Mouse (Mus musculus) hindbrain, postnatal 0 days (tissue): Measurements from ENCODE around the gene Gm5617. TPM values are rescaled to one million over a fixed set of nuclear protein-coding genes. Genes with fewer than 3 reads are reported as not detected.

Experiments
- ATAC-seq: fragments of 200-750 bp; cut with Nextera tagmentation; 2 replicates; pipeline ENCODE4 v1.8.0; 2017; ENCODE audit warnings: mild to moderate bottlenecking, moderate TSS enrichment, moderate library complexity
- DNase-seq: peaks from one replicate; pipeline ENCODE4 v3.0.0-alpha.2; 2015; ENCODE audit warnings: low spot score
- H3K27ac ChIP-seq: fragments of 300-500 bp; sonication (generic); 2 replicates; pipeline ENCODE4 v1.5.1; 2014; ENCODE audit warnings: mild to moderate bottlenecking
- H3K27me3 ChIP-seq: fragments of 300-500 bp; sonication (generic); 2 replicates; pipeline ENCODE4 v1.6.1; 2014; ENCODE audit warnings: low read length, mixed read lengths; ENCODE audit not compliant: insufficient read depth
- H3K36me3 ChIP-seq: fragments of 300-500 bp; sonication (generic); 2 replicates; pipeline ENCODE4 v1.6.1; 2014; ENCODE audit warnings: low read length, mixed read lengths; ENCODE audit not compliant: insufficient read depth
- H3K4me1 ChIP-seq: fragments of 300-500 bp; sonication (generic); 2 replicates; pipeline ENCODE4 v1.6.1; 2014; ENCODE audit warnings: antibody characterized with exemption, low read length, mixed read lengths; ENCODE audit not compliant: insufficient read depth
- H3K4me2 ChIP-seq: fragments of 300-500 bp; sonication (generic); 2 replicates; pipeline ENCODE4 v1.6.1; 2014; ENCODE audit warnings: low read depth, mild to moderate bottlenecking, low read length, moderate library complexity, mixed read lengths
- H3K4me3 ChIP-seq: fragments of 300-500 bp; sonication (generic); 2 replicates; pipeline ENCODE4 v1.5.1; 2014; ENCODE audit warnings: low read length
- H3K9ac ChIP-seq: fragments of 300-500 bp; sonication (generic); replicated peaks from 2 replicates; pipeline ENCODE4 v1.6.1; 2014; ENCODE audit warnings: mild to moderate bottlenecking, low read length, moderate library complexity, mixed read lengths
- H3K9me3 ChIP-seq: fragments of 300-500 bp; sonication (generic); 2 replicates; pipeline ENCODE4 v1.6.1; 2016; ENCODE audit warnings: low read length, mixed read lengths
- CTCF ChIP-seq: IDR thresholded peaks from 2 replicates; pipeline ENCODE4 v1.5.1; 2016; ENCODE audit warnings: antibody characterized with exemption, control low read depth, low read depth
- WGBS: fragments of 180-500 bp; shearing (Covaris S2); extraction: QIAGEN DNeasy Blood & Tissue Kit; methylation state at CpG from one replicate; pipeline ENCODE4 v1.1.7; 2014; 5-methylcytosine and 5-hydroxymethylcytosine counted together
- polyA plus RNA-seq: library from polyadenylated mRNA; unstranded; fragments of >200 nt; fragmentation: Nextera tagmentation; extraction: Ambion mirVana; gene quantifications from 2 replicates; pipeline ENCODE4 v1.2.1, GENCODE M21; 2015
- total RNA-seq: library from RNA; depleted of rRNA; stranded (reverse); fragments of >200 nt; gene quantifications from 2 replicates; pipeline ENCODE4 v1.2.3, GENCODE M21; 2014; rRNA removed

The Gm5617 gene
- 16.2 and 32.2 TPM in 2 replicates for total RNA-seq
- 30.8 and 31.3 TPM in 2 replicates for polyA plus RNA-seq

DNA sequence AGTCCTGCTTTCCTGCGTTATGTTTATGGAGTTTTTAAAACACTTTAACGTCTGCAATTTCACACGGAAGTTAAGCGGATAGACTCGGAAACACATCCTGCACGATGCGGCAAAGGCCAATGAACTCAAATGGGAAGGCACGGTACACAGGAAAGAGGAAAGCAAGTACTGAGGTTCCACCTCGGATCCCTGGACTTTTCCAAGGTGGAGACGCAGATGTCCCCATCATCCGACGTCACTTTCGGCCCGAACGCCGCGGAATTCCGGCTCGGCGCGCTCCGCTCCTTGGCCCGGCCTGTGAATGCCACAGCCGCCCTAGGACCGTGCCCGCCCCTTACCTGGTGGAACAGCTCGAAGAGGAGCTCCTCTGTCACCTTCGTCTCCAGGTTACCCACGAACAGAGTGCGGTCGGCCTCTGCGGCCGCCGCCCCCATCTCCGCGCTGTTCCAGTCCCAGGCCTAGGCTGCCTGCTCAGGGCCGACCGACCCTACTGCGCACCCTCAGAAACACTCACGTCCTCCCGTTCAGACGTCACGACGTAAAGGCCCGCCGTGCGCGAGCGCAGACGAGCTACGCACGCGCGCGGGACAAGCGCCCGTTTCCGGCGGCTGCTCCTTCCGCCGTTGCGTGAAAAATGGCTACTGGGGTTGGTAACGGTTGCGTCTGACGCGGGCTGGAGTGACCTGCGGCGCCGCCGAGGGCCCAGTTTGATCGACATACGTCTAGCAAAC lies at the start of gene Gm5617, which contains the start of gene Rbm7:
TSS of gene Gm5617 (plus strand) at position 626 of the 731 bp plus-strand sequence.
TSS of gene Rbm7 (minus strand) at position 483 of the 731 bp plus-strand sequence.
- H3K36me3 ChIP-seq, result peaks cover 19% of the 10 kb centered on the region
- H3K9ac ChIP-seq, result peak within 1 kb of the TSS; percentile 87
- ATAC-seq (peak; percentile 100), DNase-seq (peak; percentile 99)
- peaks cover 7% of the 10 kb centered on the region; the same call in 1 of the 2 replicates for H3K4me1 ChIP-seq
- H3K4me2 ChIP-seq, result peak within 1 kb of the TSS; percentile 76
- peak within 1 kb of the TSS; percentile 89 for H3K4me3 ChIP-seq
- no peaks in the 10 kb centered on the region for H3K27me3 ChIP-seq
- peak within 1 kb of the TSS; percentile 95 for H3K27ac ChIP-seq
- under 1% methylated on average over 72 of the region's 72 CpGs for WGBS
- no peaks in the 10 kb centered on the region for H3K9me3 ChIP-seq
- no peak for TF ChIP-seq CTCF

DNA sequence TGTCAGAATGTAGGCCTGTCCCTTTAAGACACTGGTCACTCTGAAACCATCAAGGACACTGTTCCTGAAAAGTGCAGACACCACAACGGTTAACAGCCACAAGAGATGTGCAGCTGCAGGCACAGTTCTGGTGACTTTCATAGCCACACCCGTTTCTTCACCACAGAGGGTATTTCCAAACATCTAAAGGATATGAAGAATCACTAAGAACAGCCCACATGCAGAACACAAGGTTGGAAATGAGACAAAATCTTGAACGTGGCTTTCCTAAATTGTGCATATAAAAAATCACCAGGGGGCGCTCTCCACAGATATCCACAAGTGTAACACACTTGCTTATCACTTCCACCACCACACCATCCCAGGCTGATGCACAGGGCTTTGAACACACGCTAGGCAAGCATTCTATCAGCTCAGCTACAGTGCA lies 47.4 kb upstream of the Gm5617 start:
- no peak overlapping the region for H3K27ac ChIP-seq
- H3K36me3 ChIP-seq, result no peaks in the 10 kb centered on the region
- 38% methylated on average over 5 of the region's 5 CpGs for WGBS
- DNase-seq, result peak; percentile 66
- peak; percentile 61 for TF ChIP-seq CTCF
- no peaks in the 10 kb centered on the region for H3K27me3 ChIP-seq
- no peak for ATAC-seq
- H3K9me3 ChIP-seq, result no peaks in the 10 kb centered on the region
- no peak overlapping the region for H3K9ac ChIP-seq
- no peak overlapping the region for H3K4me3 ChIP-seq
- no peak overlapping the region for H3K4me2 ChIP-seq
- H3K4me1 ChIP-seq, result no peaks in the 10 kb centered on the region

DNA sequence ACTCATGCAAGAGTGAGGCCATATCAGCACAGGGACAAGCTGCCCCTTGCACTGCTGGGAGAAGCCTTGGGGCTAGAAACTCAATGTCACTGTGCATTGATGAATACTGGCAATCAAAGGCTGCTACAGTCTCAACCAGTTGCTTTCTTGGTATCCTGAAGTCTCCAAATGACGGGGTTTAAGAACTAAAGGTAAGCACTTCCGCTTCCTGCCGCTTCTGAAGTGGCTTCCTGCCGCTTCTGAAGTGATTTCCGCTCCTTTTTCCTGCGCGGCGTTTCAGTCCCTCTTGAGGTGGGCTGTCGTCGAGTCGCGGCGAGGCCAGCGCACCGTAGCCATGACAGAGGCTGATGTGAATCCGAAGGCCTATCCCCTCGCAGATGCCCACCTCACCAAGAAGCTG lies 45.2 kb upstream of the Gm5617 start:
- no peak overlapping the region for H3K4me3 ChIP-seq
- no peaks in the 10 kb centered on the region for H3K9me3 ChIP-seq
- H3K27me3 ChIP-seq, result no peaks in the 10 kb centered on the region
- H3K36me3 ChIP-seq, result no peaks in the 10 kb centered on the region
- no peak overlapping the region for H3K4me2 ChIP-seq
- no peak for ATAC-seq
- 93% methylated on average over 17 of the region's 17 CpGs for WGBS
- no peak for TF ChIP-seq CTCF
- H3K9ac ChIP-seq, result no peak overlapping the region
- no peak for DNase-seq
- no peaks in the 10 kb centered on the region for H3K4me1 ChIP-seq
- no peak overlapping the region for H3K27ac ChIP-seq

DNA sequence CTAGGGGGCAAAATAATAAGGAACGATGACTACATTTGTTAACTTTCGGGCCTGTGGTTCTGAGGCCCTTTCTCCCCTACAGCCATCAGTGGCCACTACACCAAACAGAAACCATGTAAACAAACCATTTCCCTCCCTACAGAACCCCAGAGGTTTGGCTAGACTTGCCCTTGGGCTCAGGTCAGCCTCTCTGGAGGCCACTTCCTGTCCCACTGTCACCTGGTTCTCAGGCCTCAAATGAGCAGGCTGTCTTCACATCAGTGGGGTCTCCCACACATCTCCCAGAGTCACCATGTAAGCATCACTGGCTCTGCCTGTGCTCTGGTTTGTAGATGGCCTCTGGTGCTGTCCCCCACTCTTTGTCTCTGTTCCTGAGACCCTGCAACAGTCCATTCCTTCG lies 39.3 kb upstream of the Gm5617 start:
- WGBS, result 85% methylated on average over 3 of the region's 3 CpGs
- ATAC-seq, result no peak
- H3K9me3 ChIP-seq, result no peaks in the 10 kb centered on the region

DNA sequence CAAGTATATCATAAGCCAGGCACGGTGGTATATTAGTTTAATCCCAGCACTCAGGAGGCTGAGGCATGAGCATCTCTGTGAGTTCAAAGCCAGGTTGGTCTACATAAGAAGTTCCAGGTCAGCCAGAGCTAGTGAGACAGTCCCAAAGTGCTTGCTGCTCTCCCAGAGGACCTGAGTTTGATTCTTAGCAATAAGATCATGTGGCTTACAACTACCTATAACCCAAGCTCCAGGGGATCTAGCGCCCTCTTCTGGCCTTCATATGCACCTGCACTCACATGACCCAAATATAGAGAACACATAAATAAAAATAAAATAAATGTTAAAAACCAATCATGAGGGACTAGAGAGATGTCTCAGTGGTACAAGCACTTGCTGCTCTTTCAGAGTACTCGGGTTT lies 36.4 kb upstream of the Gm5617 start:
- Histone ChIP-seq H3K27ac (no peak overlapping the region), H3K9me3 (no peaks in the 10 kb centered on the region), H3K4me1 (no peaks in the 10 kb centered on the region), H3K4me2 (no peak overlapping the region), H3K9ac (no peak overlapping the region), H3K36me3 (no peaks in the 10 kb centered on the region), H3K4me3 (no peak overlapping the region), H3K27me3 (no peaks in the 10 kb centered on the region)
- TF ChIP-seq CTCF, result peak; percentile 44
- no peak for ATAC-seq
- DNase-seq, result no peak
- WGBS, result 70% methylated on average over 3 of the region's 3 CpGs

More for the DNA sequence above, 39.3 kb upstream of the Gm5617 start:
- no peak overlapping the region for H3K4me2 ChIP-seq
- H3K27me3 ChIP-seq, result no peaks in the 10 kb centered on the region
- H3K27ac ChIP-seq, result no peak overlapping the region
- H3K4me3 ChIP-seq, result no peak overlapping the region
- no peak for DNase-seq
- no peak overlapping the region for H3K9ac ChIP-seq
- H3K36me3 ChIP-seq, result no peaks in the 10 kb centered on the region
- no peak for TF ChIP-seq CTCF
- no peaks in the 10 kb centered on the region for H3K4me1 ChIP-seq

DNA sequence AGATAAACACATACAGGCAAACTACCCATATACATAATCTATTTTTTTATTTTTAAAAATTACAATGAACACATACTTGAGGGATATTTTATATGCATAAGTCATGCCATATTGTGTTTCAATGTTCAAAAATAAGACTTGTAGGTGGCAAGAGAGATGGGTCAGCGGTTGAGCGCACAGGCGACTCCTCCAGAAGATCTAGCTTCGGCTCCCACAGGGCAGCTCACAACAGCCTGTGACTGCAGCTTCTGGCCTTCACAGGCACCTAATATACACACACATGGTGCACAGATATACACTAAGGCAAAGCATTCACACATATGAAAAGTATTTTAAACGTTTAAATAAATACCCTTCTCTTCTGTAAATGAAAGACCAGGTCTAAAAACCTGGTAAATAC lies 35.9 kb upstream of the Gm5617 start:
- Histone ChIP-seq H3K9me3 (no peaks in the 10 kb centered on the region), H3K27me3 (no peaks in the 10 kb centered on the region), H3K4me2 (no peak overlapping the region), H3K27ac (no peak overlapping the region), H3K9ac (no peak overlapping the region), H3K4me3 (no peak overlapping the region), H3K36me3 (no peaks in the 10 kb centered on the region), H3K4me1 (no peaks in the 10 kb centered on the region)
- no peak for TF ChIP-seq CTCF
- WGBS, result 91% methylated on average over 5 of the region's 5 CpGs
- ATAC-seq (no peak), DNase-seq (no peak)

DNA sequence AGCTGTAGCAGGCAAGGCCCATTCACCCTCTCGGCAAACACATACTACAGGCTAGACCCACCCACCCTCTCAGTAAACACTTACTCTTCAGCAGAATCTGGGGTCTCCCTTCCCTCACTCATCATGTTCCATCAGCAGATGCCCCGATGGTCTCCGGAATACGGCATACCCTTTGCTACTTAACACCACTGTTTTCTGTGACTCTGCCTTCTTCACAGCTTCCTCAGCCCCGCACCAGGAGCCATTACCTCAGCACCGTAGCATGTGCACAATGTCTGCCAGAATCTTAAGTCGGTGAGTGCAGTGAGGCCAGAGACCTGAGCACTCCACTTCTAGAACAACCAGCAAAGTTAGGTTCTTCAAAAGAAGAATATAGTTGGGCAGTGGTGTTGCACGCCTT lies 34.5 kb upstream of the Gm5617 start:
- Histone ChIP-seq H3K4me1 (no peaks in the 10 kb centered on the region), H3K27ac (no peak overlapping the region), H3K4me2 (no peak overlapping the region), H3K36me3 (no peaks in the 10 kb centered on the region), H3K27me3 (no peaks in the 10 kb centered on the region), H3K4me3 (no peak overlapping the region), H3K9me3 (no peaks in the 10 kb centered on the region), H3K9ac (no peak overlapping the region)
- WGBS, result 93% methylated on average over 8 of the region's 8 CpGs
- DNase-seq (no peak), ATAC-seq (no peak)
- TF ChIP-seq CTCF, result no peak
